Mouse (Mus musculus): Measurements from ENCODE around the gene Pacsin3. TPM values are rescaled to one million over a fixed set of nuclear protein-coding genes. Genes with fewer than 3 reads are reported as not detected.

Gene Pacsin3
- polyA plus RNA-seq, 1 experiment from 2014 or later = 19.9 TPM

- H3K9ac ChIP-seq (ENCODE audit: low read depth, low read length) = peak overlapping the region; percentile 6
- H3K27ac ChIP-seq (ENCODE audit: low read length) = 0 out of 2 replicates have a peak overlapping the region, but pooled peaks have one; percentile 1
- WGBS (ENCODE audit: insufficient replicate concordance) = 2% methylated on average over 52 of the region's 52 CpGs
- H3K9me3 ChIP-seq (replicated peaks; ENCODE audit: control insufficient read depth, low read length) = no peaks in the 10 kb centered on the region
- H3K36me3 ChIP-seq (ENCODE audit: control insufficient read depth, insufficient read depth) = no peaks in the 10 kb centered on the region
- ATAC-seq (ENCODE audit: low read depth) = peak; percentile 73
- H3K4me1 ChIP-seq (ENCODE audit: control insufficient read depth, low read depth, low read length) = peaks cover 5% of the 10 kb centered on the region
- peak overlapping the region; percentile 43 for H3K4me2 ChIP-seq (ENCODE audit: low read depth, low read length)
- peak overlapping the region; percentile 52 for H3K4me3 ChIP-seq (ENCODE audit: low read depth, low read length)
- H3K27me3 ChIP-seq (ENCODE audit: control insufficient read depth, insufficient read depth, low read depth, low read length) = peaks cover 75% of the 10 kb centered on the region
Observed at GRCm38 (mm10) chr2:91256256-91257125, 737 bp downstream of the Pacsin3 start.

- Histone ChIP-seq H3K9ac (ENCODE audit: low read depth, low read length) (peak overlapping the region; percentile 22), H3K4me2 (ENCODE audit: low read depth, low read length) (peak overlapping the region; percentile 43), H3K4me1 (ENCODE audit: control insufficient read depth, low read depth, low read length) (peaks cover 5% of the 10 kb centered on the region), H3K9me3 (replicated peaks; ENCODE audit: control insufficient read depth, low read length) (no peaks in the 10 kb centered on the region), H3K4me3 (ENCODE audit: low read depth, low read length) (peak overlapping the region; percentile 52), H3K27ac (ENCODE audit: low read length) (peak overlapping the region; percentile 36; the same call in 1 of the 2 replicates), H3K27me3 (ENCODE audit: control insufficient read depth, insufficient read depth, low read depth, low read length) (peaks cover 71% of the 10 kb centered on the region), H3K36me3 (ENCODE audit: control insufficient read depth, insufficient read depth) (no peaks in the 10 kb centered on the region)
- ATAC-seq (ENCODE audit: low read depth) = peak; percentile 60
- WGBS (ENCODE audit: insufficient replicate concordance) = 6% methylated on average over 22 of the region's 22 CpGs
Observed at GRCm38 (mm10) chr2:91257126-91257980, 1.6 kb downstream of the Pacsin3 start.

GRCm38 (mm10) chr2:91258054-91258453 lies 2.3 kb downstream of the Pacsin3 start:
- H3K27ac ChIP-seq (ENCODE audit: low read length) = peak overlapping the region; percentile 5; the same call in 1 of the 2 replicates
- H3K4me2 ChIP-seq (ENCODE audit: low read depth, low read length) = peak overlapping the region; percentile 43
- H3K9ac ChIP-seq (ENCODE audit: low read depth, low read length) = peak overlapping the region; percentile 21; the same call in 1 of the 2 replicates
- ATAC-seq (ENCODE audit: low read depth) = 0 out of 2 replicates have a peak, but pooled peaks have one; percentile 14
- WGBS (ENCODE audit: insufficient replicate concordance) = 58% methylated on average over 5 of the region's 5 CpGs
- H3K9me3 ChIP-seq (replicated peaks; ENCODE audit: control insufficient read depth, low read length) = no peaks in the 10 kb centered on the region
- peaks cover 5% of the 10 kb centered on the region for H3K4me1 ChIP-seq (ENCODE audit: control insufficient read depth, low read depth, low read length)
- H3K4me3 ChIP-seq (ENCODE audit: low read depth, low read length) = peak overlapping the region; percentile 52
- H3K36me3 ChIP-seq (ENCODE audit: control insufficient read depth, insufficient read depth) = no peaks in the 10 kb centered on the region
- peaks cover 64% of the 10 kb centered on the region for H3K27me3 ChIP-seq (ENCODE audit: control insufficient read depth, insufficient read depth, low read depth, low read length)

GRCm38 (mm10) chr2:91258830-91259229 lies 3.1 kb downstream of the Pacsin3 start:
- Histone ChIP-seq H3K9me3 (replicated peaks; ENCODE audit: control insufficient read depth, low read length) (no peaks in the 10 kb centered on the region), H3K4me3 (ENCODE audit: low read depth, low read length) (no peak overlapping the region), H3K4me1 (ENCODE audit: control insufficient read depth, low read depth, low read length) (peaks cover 7% of the 10 kb centered on the region), H3K27me3 (ENCODE audit: control insufficient read depth, insufficient read depth, low read depth, low read length) (peaks cover 57% of the 10 kb centered on the region), H3K36me3 (ENCODE audit: control insufficient read depth, insufficient read depth) (no peaks in the 10 kb centered on the region), H3K9ac (ENCODE audit: low read depth, low read length) (no peak overlapping the region), H3K27ac (ENCODE audit: low read length) (no peak overlapping the region), H3K4me2 (ENCODE audit: low read depth, low read length) (peak overlapping the region; percentile 43; the same call in 1 of the 2 replicates)
- 35% methylated on average over 1 of the region's 1 CpGs for WGBS (ENCODE audit: insufficient replicate concordance)
- ATAC-seq (ENCODE audit: low read depth) = no peak

DNA sequence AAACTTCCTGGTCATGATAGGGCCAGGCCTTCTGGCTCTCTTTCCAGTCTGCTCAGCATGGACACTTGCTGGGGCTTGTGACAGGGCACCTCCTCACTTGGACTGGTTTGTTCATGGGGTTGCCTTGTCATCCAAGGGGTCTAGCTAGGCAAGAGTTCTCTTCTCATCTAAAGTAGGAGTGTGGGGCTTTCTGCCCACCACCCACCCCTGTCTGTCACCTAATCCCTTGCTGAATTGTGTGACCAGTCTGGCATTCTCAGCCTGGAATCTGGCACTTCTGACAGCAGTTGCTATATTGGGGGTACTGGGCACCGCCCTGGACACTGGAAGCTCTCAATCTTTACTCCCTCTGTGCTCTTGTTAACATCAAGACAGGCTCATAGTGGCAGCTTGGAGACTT lies 3.7 kb downstream of the Pacsin3 start:
- no peak overlapping the region for H3K4me2 ChIP-seq (ENCODE audit: low read depth, low read length)
- no peak for ATAC-seq (ENCODE audit: low read depth)
- H3K27me3 ChIP-seq (ENCODE audit: control insufficient read depth, insufficient read depth, low read depth, low read length) = peaks cover 50% of the 10 kb centered on the region
- no peaks in the 10 kb centered on the region for H3K9me3 ChIP-seq (replicated peaks; ENCODE audit: control insufficient read depth, low read length)
- no peak overlapping the region for H3K4me3 ChIP-seq (ENCODE audit: low read depth, low read length)
- peaks cover 13% of the 10 kb centered on the region for H3K4me1 ChIP-seq (ENCODE audit: control insufficient read depth, low read depth, low read length)
- H3K36me3 ChIP-seq (ENCODE audit: control insufficient read depth, insufficient read depth) = no peaks in the 10 kb centered on the region
- H3K9ac ChIP-seq (ENCODE audit: low read depth, low read length) = no peak overlapping the region
- H3K27ac ChIP-seq (ENCODE audit: low read length) = no peak overlapping the region
- WGBS (ENCODE audit: insufficient replicate concordance) = 64% methylated on average over 1 of the region's 1 CpGs

- Histone ChIP-seq H3K4me2 (ENCODE audit: low read depth, low read length) (peak overlapping the region; percentile 89), H3K4me3 (ENCODE audit: low read depth, low read length) (peak overlapping the region; percentile 86), H3K36me3 (ENCODE audit: control insufficient read depth, insufficient read depth) (peaks cover 24% of the 10 kb centered on the region), H3K9me3 (replicated peaks; ENCODE audit: control insufficient read depth, low read length) (no peaks in the 10 kb centered on the region), H3K4me1 (ENCODE audit: control insufficient read depth, low read depth, low read length) (peaks cover 17% of the 10 kb centered on the region), H3K27ac (ENCODE audit: low read length) (peak overlapping the region; percentile 82), H3K27me3 (ENCODE audit: control insufficient read depth, insufficient read depth, low read depth, low read length) (peaks cover 5% of the 10 kb centered on the region), H3K9ac (ENCODE audit: low read depth, low read length) (peak overlapping the region; percentile 69)
- WGBS (ENCODE audit: insufficient replicate concordance) = 75% methylated on average over 17 of the region's 17 CpGs
- ATAC-seq (ENCODE audit: low read depth) = no peak
Observed at GRCm38 (mm10) chr2:91263692-91264660, 8.2 kb downstream of the Pacsin3 start.

GRCm38 (mm10) chr2:91264711-91265681 lies 9.2 kb downstream of the Pacsin3 start, which contains the start of gene Arfgap2:
Arfgap2 (plus strand) TSS chr2:91264974.
- WGBS (ENCODE audit: insufficient replicate concordance) = 2% methylated on average over 72 of the region's 72 CpGs
- Histone ChIP-seq H3K4me2 (ENCODE audit: low read depth, low read length) (peak within 1 kb of the TSS; percentile 89), H3K4me3 (ENCODE audit: low read depth, low read length) (peak within 1 kb of the TSS; percentile 86), H3K4me1 (ENCODE audit: control insufficient read depth, low read depth, low read length) (peaks cover 20% of the 10 kb centered on the region), H3K27ac (ENCODE audit: low read length) (peak within 1 kb of the TSS; percentile 89), H3K9me3 (replicated peaks; ENCODE audit: control insufficient read depth, low read length) (no peaks in the 10 kb centered on the region), H3K9ac (ENCODE audit: low read depth, low read length) (peak within 1 kb of the TSS; percentile 94), H3K36me3 (ENCODE audit: control insufficient read depth, insufficient read depth) (peaks cover 32% of the 10 kb centered on the region), H3K27me3 (ENCODE audit: control insufficient read depth, insufficient read depth, low read depth, low read length) (no peaks in the 10 kb centered on the region; the same call in 1 of the 2 replicates)
- peak; percentile 96 for ATAC-seq (ENCODE audit: low read depth)
